Mouse (Mus musculus) kidney, postnatal 10 days (tissue): Measurements from ENCODE around the gene Nrm.

Experiments
- DNase-seq: peaks from one replicate; pipeline ENCODE4 v3.0.0; 2021; ENCODE audit warnings: mixed read lengths

Nrm gene

DNA sequence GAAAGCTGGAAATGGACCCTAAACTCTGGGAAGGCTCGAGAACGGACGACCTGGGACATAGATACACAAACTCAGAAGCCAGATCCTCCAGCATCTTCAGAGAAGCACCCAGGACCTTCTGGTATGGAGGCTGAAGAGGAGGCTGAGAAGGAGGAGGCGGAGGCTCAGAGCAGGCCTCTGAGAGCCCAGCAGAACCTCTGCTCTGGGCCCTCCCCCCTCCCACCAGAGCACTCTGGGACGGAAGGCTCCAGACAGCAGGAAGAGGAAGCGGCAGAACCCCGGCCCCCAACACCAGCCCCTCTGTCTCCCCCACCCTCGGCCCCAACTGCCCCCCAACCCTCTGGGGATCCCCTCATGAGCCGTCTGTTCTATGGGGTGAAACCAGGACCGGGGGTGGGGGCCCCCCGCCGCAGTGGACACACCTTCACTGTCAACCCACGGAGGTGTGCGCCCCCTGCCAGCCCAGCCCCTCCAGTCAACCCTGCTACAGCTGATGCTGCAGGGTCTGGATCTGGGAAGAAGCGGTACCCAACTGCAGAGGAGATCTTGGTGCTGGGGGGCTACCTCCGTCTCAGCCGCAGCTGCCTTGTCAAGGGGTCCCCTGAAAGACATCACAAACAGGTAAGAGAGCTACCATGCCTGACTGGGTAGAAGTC, 7.2 kb downstream of the Nrm start:
- peak; percentile 66 for DNase-seq

DNA sequence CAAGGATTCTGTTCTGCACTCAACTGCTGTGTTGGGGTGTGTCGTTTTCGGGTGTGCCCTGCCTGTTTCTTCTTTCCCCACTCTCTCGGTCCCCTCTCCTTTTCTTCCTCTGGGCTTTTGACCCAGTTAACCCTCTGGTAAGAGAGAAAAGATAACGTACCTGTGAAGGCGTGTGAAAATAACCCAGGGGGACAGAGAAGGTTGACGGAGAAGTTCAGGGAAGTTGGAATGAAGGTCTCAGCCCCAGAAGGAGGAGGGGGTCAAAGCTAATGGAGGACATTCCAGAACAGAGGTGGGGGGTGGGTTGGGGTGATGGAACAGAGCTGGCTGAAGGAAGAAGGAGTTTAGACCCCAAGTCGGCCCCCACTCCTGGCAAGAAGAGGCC, 7.8 kb downstream of the Nrm start:
- DNase-seq, result no peak

DNA sequence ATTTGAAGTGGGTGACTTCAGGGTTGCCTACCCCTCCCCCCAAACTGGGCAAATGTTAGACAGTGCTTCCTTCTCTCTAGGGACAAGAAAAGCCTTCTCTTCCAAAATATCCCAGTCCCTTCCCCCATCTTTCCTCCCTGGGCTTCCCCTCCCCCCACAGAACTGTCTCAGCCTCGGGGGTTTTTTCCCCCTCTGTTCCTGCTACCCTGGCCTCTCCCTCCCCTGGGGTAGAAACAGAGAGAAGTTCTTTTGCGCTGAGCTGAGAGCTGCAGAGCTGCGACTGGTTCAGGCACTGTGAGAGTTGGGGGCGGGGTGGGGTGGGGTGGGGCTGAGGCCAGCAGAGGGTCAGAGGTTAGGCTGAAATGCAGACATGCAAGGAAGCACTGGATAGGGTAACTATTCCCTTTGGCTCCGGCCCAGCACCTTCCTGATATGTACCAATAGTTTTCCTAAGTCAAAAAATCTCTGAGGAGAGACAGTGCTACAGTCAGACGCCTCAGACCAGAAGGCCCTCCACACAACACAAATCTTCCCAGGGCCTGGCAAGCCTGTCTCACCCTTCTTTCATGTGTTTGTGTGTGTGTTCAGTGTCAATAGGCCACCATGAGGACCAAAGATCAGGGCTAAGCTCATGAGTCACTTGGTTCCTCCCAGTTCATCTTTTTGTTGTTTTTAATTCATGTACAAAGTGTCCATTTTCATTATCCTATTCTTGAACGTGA, 8.4 kb downstream of the Nrm start:
- DNase-seq, result peak; percentile 71

DNA sequence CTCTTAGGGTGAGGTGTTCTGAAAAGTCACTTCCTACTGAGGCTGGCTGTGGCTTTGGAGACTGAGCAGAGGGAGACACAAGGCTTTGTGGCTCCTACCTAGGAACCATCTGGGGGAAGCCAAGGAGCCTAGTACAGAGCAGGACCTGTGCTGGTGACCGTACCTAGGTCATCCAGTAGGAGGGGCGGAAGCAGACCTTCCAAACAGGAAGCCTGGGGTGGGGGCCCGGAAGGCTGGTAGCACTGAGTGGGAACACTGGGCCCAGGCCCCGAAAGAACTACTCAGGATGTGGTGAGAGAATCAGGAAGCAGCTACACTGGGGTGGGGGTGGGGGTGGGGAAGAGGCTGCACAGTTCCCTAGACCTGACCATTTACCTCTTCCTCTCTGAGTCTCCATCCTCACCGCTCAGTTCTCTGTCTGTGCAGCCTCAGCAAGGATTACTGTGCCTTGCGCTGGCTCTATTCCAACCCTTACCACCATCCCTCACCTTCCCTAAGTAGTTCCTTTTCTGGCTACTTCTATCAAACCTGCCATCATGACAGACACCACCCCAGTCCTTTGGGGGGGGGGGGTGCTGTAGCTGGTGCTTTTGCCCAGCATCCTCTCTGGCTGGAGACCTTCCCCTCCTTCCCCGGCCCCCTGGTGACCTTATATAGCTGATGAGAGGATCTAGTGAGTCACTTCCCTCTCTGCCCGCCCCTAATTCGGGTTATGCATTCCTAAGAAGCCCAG, 9.2 kb downstream of the Nrm start:
- DNase-seq, result peak; percentile 81

DNA sequence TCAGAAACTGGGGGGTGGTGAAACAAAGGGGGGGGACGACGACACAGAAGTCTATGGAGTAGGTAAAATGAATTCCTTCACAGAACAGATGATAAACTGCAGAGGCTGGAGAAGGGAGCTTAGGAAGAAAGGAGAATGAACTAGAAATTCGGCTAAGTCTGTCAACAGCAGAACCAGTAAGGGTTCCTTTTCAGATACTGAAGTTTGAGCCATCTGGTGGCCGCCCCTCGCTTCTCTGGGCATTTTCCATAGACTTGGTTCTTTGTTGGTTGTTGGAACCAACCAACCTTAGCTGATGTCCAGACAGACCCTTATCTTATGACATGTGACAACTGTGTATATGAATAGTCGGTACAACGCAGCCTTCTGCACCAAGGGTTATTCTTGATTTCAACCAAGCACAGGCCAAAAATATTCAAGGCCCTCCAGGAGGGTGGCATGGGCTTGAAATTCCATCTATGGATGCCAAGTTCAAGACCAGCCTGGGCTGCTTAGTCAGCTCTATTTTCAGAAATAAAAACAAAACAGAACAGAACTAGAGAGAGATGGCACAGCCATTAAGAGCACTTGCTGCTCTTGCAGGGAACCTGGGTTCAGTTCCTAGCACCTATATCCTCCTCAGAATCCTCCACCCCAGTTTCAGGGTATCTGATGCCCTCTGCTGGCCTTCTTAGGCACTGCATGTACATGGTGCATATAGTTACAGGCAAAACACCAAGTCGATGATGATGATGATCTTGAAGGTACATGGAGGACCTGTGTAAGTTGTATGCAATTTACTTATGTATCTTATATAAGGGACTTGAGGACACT, 10.0 kb downstream of the Nrm start:
- DNase-seq, result peak; percentile 50

DNA sequence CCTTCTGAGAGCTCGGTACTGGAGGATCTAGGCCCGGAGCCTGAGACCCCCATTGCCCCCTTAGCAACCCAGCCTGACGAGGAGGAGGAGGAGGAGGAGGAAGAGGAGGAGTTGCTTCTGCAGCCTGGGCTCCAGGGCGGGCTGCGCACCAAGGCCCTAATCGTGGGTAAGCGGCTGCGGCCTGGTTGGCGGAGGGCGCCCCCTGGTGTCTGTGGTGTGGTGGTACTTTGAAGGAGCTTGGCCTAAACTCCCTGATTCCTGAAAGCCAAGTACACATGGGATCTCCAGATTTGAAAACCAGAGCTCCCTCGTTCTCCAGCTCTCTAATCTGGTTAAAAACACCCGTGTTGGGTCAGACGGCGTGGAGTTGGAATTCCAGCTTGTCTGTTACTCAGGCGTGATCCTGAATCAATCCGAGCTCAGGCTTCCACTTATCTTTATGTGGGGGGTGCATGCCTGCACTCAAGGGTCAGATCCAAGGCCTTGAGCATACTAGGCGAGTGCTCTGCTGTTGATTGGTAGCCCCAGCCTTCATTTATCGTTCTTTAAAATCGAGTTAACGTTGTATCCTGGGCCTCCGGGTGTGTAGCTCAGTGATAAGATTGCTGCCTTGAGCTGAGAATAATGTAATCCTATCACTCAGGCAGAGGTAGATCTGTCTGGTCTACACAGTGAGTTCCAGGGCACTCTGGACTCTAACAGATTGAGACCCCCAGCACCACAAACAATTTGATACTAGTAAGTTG, 12.8 kb downstream of the Nrm start:
- DNase-seq, result peak; percentile 93

DNA sequence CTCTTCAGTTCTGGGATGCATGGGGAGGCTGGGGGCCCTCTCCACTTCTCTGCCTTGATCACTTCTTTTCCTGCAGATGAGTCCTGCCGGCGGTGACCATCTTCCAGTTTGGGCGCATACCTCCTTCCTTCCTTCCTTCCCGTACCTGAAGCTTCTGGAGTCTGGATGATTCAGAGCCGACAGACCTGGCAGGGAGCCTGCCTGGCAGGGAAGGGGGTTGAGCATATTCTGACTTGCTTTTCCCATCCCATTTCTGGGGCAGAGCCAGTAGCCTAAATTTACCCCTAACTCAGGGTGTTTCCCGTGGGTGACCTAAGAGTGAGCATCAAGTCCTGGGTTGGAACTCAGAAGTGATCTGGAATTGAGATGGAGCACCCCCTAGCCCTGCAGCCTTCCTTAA, 13.6 kb downstream of the Nrm start:
- peak; percentile 68 for DNase-seq

DNA sequence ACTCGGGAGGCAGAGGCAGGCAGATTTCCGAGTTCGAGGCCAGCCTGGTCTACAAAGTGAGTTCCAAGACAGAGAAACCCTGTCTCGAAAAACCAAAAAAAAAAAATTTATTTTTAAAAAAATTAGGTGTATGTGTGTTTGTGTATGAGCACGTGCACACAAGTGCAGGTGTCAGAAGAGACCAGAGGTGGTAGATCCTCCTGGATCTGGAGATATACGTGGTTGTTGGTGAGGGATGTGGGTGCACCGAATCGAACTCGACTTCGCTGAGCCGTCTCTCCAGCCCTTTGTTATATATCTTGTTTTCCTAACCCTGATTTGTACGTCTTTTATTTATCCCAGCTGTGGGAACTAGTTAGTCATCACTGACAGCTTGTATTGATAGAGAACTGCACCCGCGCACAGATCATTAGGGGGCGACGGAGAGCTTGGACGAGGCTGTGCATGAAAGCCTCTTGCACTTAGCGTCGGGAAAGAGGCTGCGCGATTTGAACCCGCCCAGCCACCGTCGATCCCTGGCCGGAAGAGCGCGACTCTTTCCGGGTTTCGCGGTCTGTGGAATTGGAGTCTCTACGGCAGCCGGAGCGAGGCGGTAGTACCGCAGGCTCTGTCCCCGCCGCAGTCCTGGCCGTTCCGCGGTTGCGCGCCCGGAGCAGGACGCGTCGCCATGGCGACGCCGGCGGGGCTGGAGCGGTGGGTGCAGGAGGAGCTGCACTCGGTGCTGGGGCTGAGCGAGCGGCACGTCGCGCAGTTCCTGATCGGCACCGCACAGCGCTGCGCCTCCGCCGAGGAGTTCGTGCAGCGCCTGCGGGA, 18.3 kb downstream of the Nrm start, which contains the start of gene Dhx16:
Gene Dhx16 (plus strand): TSS at position 575 of the 813 bp plus-strand sequence.
- DNase-seq, result peak; percentile 98

DNA sequence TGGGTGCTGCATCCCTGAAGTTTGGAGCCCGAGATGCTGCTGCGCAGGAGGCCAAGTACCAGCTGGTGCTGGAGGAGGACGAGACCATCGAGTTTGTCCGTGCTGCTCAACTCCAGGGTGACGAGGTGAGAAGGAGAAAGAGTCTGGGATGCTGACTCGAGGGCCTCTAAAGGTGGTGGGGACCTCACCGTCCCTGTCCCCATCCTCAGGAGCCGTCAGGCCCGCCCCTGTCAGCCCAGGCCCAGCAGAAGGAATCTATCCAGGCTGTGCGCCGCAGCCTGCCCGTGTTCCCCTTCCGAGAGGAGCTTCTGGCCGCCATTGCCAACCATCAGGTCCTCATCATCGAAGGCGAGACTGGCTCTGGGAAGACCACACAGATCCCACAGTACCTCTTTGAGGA, 21.8 kb downstream of the Nrm start:
- DNase-seq, result no peak

DNA sequence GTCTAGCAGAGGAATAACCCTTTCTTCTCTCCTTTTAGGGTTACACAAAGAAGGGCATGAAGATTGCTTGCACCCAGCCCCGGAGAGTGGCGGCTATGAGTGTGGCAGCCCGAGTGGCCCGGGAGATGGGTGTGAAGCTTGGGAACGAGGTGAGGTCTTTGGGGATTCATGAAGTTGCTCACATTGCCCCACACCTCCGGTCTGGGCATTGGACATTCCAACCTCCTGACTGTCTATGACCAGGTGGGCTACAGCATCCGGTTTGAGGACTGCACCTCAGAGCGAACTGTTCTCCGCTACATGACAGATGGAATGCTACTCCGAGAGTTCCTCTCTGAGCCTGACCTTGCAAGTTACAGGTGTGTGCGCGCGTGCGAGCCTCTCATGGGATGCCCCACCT, 22.7 kb downstream of the Nrm start:
- DNase-seq, result no peak

DNA sequence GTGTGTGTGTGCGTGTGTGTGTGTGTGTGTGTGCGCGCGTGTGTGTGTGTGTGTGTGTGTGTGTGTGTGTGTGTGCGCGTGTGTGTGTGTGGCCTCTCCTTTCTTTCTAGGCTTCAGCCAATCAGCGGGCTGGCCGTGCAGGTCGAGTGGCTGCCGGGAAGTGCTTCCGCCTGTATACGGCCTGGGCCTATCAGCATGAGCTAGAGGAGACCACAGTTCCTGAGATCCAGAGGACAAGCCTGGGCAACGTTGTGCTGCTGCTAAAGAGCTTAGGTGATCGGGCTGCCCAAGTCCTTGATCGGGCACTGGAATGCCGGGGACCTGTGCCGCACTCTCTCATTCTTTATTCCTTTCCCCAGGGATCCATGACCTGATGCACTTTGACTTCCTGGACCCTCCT, 26.6 kb downstream of the Nrm start:
- no peak for DNase-seq

DNA sequence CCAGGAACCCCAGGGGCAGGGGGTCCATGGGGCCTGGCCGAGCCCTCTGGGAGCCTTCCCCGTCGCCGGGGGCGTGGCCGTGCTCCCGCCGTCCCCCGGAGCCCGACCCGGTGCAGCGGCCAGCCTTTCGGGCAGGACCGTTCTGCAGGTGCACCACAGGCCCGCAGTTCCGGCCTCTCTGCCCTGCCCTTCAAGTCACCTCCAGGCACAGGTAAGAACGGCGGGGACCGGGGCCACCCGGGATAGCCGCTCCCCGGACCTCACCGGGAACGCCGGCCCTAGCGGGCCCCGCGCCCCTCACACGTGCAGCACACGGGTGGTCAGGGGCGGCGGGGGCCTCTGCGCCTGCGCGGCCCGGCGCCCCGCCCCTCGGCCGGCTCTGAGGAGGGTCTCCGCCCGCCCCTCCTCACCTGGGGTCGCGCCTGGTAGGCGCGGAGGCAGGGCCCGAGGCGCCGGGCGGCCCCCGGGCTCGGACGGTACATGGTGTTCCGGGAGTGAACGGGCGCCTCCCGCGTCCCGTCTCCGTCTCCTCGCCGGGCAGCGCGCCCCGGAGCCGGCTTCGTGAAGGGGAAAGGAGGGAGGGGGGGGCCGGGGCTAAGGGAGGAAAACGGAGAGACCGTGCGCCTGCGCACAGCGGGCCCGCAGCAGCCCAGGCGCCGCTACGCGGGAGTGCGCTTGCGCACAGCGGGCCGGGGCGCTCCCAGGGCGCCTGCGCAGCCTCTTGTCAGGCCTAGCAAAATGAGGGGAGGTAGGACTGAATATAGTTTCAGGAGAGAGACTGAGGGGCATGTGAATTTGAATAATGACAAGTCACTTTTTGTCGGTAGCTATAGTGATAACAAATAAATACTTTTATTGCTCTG, 35.9 kb downstream of the Nrm start, which contains the start of gene 2310061I04Rik:
Gene 2310061I04Rik (minus strand): TSS at position 651 of the 863 bp plus-strand sequence.
- peak; percentile 95 for DNase-seq

DNA sequence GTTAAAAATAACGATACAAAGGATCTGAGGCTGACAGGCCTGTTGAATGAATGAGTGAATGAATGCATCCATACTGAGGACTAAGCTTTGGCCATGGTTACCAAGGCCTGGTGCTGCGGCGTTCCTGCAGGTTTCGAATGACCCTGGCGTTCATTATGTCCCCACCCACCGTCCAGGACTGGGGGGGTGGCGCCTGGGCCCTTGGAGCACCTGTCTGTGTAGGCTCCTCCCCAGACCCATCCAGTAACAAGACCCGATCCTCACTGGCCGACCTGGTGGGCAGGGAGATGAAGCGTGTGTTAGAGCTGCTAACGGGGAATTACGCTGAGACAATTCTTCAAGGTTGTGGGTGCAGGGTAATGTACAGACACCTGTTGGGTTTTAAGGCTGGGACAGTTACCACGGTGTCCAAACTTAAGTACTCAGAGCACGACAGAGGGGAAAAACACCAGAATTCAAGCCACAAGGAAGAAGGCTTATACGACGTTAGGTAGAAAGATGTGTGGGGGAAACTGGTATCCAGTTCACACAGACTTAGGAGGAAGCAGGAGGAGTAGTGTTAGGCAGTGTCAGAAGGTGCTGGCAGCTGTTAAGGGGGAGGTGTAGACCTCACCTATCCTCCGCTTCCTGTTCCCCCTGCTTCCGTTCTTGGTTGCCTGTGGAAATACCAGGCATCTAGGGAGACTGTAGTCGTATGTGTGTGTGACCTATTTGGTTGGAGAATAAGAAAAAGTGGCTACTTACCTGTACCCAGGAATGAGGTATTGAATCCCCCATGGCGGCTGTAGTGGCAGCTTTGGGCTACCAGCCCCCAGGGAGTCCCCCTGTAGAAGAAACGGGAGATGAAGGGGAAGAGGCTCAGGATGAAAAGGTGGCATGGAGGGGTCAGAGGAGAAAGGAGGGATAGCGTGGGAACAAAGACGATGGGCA, 36.8 kb downstream of the Nrm start:
- peak; percentile 58 for DNase-seq

DNA sequence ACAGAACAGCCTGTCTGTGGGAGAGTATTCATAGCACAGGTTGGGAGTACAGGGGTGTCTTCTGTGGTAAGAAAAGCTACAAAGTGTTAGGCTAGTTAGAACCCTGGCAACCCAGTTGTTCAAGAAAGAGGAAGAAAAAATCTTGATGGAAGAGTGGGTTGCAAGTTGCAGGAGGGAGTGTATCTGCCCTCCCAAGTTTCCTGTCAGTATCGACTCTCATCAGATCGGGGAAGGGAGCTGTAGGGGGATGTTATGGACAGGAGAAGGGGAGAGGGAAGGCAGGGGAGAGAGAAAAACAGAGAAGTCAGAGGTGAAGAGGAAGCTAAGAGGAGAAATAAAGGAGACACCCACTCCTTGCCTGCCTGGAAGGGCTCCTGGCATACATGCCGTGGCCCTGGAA, 39.5 kb downstream of the Nrm start:
- no peak for DNase-seq

DNA sequence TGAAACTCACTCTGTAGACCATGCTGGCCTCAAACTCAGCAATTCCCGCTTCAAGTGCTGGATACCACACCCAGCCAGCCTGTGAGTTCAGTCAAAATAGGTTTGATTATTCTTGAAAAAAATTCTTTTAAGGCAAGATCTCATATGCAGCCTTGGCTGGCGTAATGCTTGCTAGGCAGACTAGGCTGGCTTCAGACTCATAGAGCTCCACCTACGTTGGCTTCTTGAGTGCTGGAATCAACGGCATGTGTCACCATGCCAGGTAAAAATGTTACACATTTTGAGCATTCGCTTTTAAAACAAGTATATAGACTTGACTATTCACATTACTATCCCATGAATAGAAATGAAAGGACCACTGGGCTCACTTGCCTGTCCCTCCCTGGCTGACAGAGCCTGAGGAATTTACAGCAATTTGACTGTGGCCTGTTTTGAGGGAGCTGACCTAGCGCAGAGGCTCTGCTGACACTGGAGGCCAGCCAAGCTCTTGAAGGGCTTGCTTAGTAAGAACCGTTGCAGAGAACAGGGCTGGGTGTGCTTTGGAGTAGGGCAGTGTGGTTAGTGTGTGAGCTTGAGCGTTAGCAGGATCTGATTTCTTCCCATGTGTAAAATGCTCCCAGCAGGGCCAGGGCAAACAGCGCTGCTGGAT, 42.3 kb downstream of the Nrm start:
- DNase-seq, result peak; percentile 79

DNA sequence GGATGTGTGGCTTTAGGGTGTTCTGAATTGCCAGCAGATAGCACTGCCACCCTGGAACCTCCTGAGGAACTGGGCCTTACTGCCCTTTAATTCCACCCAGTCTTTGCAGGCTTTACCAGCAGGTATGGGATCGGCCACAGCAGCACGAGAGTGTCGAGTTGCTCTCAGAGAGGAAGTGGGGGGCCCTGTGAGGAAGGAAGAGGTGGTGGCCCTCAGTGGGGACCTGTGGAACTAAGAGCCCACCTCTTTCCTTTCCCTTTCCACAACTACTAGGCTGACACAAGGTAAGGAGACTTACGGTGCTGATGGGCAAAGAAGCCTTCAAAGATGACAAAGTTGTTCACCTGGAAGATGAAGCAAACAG, 42.9 kb downstream of the Nrm start:
- DNase-seq, result no peak

DNA sequence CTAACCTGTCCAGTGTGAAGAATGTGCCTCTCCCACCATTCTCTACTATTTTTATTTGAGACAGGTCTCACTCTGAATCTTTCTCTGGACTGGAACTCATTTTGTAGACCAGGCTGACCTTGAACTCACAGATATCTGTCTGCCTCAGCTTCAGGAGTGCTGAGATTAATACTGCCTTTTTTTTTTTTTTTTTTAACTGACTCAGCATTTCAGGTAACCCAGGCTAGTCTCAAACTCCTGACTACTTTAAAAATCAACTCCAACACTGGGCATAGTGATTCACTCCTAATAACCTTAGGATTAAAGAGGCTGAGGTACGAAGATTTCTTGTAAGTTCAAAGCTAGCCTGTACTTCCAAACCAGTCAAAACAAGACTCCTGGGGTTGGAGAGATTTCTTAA, 44.5 kb downstream of the Nrm start:
- no peak for DNase-seq

DNA sequence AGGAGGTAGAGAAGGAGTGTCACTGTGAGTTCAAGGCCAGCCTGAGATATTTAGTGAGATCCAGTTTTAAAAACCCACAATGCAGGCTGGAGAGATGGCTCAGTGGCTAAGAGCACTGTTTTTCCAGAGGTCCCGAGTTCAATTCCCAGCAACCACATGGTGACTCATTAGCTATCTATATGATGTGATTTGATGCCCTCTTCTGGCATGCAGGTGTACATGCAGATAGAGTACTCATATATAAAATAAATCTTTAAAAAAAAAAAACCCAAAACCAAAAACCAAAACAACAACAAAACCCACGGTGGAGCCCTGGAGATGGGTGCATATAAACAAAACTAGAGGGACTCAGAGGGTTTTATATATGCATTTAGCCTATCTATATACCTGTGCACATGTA, 46.5 kb downstream of the Nrm start:
- no peak for DNase-seq
